Mouse (Mus musculus) neural tube, embryonic 11.5 days (tissue): ENCODE results near the gene Ugt1a5. TPM values are rescaled to one million over a fixed set of nuclear protein-coding genes. Genes with fewer than 3 reads are reported as not detected.

Experiments
- ATAC-seq: fragments of 200-750 bp; cut with Nextera tagmentation; 2 replicates; pipeline ENCODE4 v1.8.0; 2017; ENCODE audit warnings: moderate number of reproducible peaks, mild to moderate bottlenecking, moderate TSS enrichment, moderate library complexity; ENCODE audit not compliant: insufficient read depth, low FRiP score, low TSS enrichment
- DNase-seq: peaks from one replicate; pipeline ENCODE4 v3.0.0-alpha.2; 2015; ENCODE audit warnings: low spot score
- H3K27ac ChIP-seq: fragments of 300-500 bp; sonication (generic); 2 replicates; pipeline ENCODE4 v1.5.1; 2014; ENCODE audit warnings: low read depth, mild to moderate bottlenecking, low read length
- H3K27me3 ChIP-seq: fragments of 300-500 bp; sonication (generic); 2 replicates; pipeline ENCODE4 v1.6.1; 2014; ENCODE audit warnings: mild to moderate bottlenecking, low read length, mixed read lengths; ENCODE audit not compliant: control insufficient read depth, insufficient read depth
- H3K36me3 ChIP-seq: fragments of 300-500 bp; sonication (generic); 2 replicates; pipeline ENCODE4 v1.6.1; 2014; ENCODE audit warnings: mild to moderate bottlenecking, low read length, moderate library complexity, mixed read lengths; ENCODE audit not compliant: control insufficient read depth, insufficient read depth
- H3K4me1 ChIP-seq: fragments of 300-500 bp; sonication (generic); 2 replicates; pipeline ENCODE4 v1.6.1; 2014; ENCODE audit warnings: low read length, mixed read lengths; ENCODE audit not compliant: control insufficient read depth, insufficient read depth
- H3K4me2 ChIP-seq: fragments of 300-500 bp; sonication (generic); 2 replicates; pipeline ENCODE4 v1.6.1; 2014; ENCODE audit warnings: low read depth, mild to moderate bottlenecking, moderate library complexity
- H3K4me3 ChIP-seq: fragments of 300-500 bp; sonication (generic); 2 replicates; pipeline ENCODE4 v1.5.1; 2014; ENCODE audit warnings: low read depth, low read length
- H3K9ac ChIP-seq: fragments of 300-500 bp; sonication (generic); 2 replicates; pipeline ENCODE4 v1.6.1; 2014; ENCODE audit warnings: mild to moderate bottlenecking, low read length
- H3K9me3 ChIP-seq: fragments of 300-500 bp; sonication (generic); 2 replicates; pipeline ENCODE4 v1.6.1; 2016; ENCODE audit warnings: low read length; ENCODE audit not compliant: control insufficient read depth
- WGBS: fragments of 180-500 bp; shearing (Covaris S2); extraction: QIAGEN DNeasy Blood & Tissue Kit; methylation state at CpG from one replicate; pipeline ENCODE4 v1.1.7; 2014; 5-methylcytosine and 5-hydroxymethylcytosine counted together
- polyA plus RNA-seq: library from polyadenylated mRNA; unstranded; fragments of >200 nt; fragmentation: Nextera tagmentation; extraction: Ambion mirVana; gene quantifications from 2 replicates; pipeline ENCODE4 v1.2.1, GENCODE M21; 2014

Gene Ugt1a5
- polyA plus RNA-seq, 1 experiment from 2014 or later, result not detected

DNA sequence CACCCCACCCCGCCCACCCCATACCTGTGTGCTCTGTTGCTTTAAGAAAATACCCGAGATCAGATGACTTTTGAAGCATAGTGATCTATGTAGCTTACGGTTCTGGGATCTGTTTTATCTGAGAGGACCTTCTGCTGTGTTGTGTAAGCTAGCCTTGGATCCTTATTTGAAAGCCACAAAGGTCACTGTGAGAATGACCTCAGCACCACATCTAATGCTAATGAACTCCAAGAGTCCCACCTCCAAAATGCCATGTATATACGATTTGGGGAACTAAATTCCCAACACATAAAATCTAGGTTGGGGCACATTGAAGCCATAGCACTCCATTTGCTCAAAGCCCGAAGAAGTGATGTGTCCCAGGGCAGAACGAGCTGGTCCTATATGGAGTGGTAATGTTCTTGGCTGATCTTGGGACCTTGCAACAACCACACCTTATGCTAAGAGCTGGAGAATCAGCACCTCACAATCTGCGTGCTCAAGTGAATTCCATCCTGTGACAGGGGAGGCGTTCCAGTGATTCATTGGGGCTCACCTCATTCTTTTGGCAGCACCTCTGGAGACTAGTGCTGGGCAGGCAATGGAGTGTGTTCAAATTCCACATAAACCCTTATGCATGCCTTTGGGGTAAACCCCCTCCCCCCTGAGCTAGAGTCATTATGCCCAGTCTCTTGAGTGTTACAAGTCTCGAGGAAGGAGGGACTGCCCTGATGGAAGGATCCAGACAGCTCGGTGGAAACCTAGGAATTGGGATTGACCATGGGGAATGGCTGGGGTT lies 91.3 kb downstream of the Ugt1a5 start:
- no peak overlapping the region for H3K27ac ChIP-seq
- peaks cover 14% of the 10 kb centered on the region for H3K36me3 ChIP-seq
- H3K9ac ChIP-seq, result no peak overlapping the region
- H3K4me3 ChIP-seq, result no peak overlapping the region
- H3K4me1 ChIP-seq, result no peaks in the 10 kb centered on the region
- no peak for DNase-seq
- ATAC-seq, result no peak
- no peak overlapping the region for H3K4me2 ChIP-seq
- peaks cover 89% of the 10 kb centered on the region for H3K9me3 ChIP-seq
- H3K27me3 ChIP-seq, result no peaks in the 10 kb centered on the region
- 78% methylated on average over 10 of the region's 10 CpGs for WGBS

DNA sequence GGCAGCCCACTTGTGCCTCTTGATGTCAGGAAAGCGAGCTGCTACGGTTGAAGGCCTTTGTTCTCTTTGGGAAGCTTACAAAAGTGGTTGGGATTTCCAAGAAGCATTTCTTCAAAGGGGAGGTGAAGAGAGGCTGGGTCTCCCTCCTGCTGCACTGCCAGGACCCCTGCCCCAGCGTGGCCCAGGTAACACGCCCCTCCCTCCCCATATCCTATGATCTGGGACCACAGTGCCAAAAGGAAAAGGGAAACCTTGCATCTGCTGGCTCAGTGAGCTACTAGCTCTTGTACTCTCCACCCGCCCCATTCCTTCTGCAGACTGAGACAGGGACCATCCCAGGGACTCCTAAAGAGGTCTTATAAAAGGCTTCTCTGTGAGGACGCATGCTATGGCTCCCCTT lies 91.9 kb downstream of the Ugt1a5 start:
- H3K4me2 ChIP-seq, result no peak overlapping the region
- no peak overlapping the region for H3K4me3 ChIP-seq
- no peak for ATAC-seq
- no peaks in the 10 kb centered on the region for H3K4me1 ChIP-seq
- H3K27me3 ChIP-seq, result no peaks in the 10 kb centered on the region
- H3K27ac ChIP-seq, result no peak overlapping the region
- DNase-seq, result no peak
- H3K9me3 ChIP-seq, result peaks cover 83% of the 10 kb centered on the region
- H3K9ac ChIP-seq, result no peak overlapping the region
- peaks cover 20% of the 10 kb centered on the region for H3K36me3 ChIP-seq
- 77% methylated on average over 6 of the region's 6 CpGs for WGBS

DNA sequence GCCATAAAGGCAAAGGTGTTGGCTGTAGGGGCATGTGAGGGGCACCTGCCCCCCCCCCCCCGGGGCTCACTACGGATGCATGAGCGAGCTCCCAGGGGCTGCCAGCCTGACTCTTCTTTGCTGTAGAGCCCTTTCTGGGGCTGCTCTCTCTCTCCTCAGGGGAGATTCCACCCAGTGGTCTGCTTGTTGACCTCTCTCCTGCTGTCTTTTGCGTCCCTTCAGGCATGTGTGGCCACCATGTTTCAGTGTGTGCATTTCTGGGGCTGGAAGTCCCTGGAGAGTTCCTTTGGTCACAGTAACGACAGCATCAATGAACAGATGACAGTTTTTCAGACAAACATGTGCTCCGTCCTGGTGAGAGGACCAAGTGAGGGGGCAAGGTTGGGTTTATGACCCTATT lies 92.5 kb downstream of the Ugt1a5 start:
- ATAC-seq, result no peak
- Histone ChIP-seq H3K4me3 (no peak overlapping the region), H3K4me1 (no peaks in the 10 kb centered on the region), H3K9me3 (peaks cover 78% of the 10 kb centered on the region), H3K27me3 (no peaks in the 10 kb centered on the region), H3K36me3 (peaks cover 27% of the 10 kb centered on the region), H3K9ac (no peak overlapping the region), H3K4me2 (no peak overlapping the region), H3K27ac (no peak overlapping the region)
- 66% methylated on average over 6 of the region's 6 CpGs for WGBS
- DNase-seq, result no peak

DNA sequence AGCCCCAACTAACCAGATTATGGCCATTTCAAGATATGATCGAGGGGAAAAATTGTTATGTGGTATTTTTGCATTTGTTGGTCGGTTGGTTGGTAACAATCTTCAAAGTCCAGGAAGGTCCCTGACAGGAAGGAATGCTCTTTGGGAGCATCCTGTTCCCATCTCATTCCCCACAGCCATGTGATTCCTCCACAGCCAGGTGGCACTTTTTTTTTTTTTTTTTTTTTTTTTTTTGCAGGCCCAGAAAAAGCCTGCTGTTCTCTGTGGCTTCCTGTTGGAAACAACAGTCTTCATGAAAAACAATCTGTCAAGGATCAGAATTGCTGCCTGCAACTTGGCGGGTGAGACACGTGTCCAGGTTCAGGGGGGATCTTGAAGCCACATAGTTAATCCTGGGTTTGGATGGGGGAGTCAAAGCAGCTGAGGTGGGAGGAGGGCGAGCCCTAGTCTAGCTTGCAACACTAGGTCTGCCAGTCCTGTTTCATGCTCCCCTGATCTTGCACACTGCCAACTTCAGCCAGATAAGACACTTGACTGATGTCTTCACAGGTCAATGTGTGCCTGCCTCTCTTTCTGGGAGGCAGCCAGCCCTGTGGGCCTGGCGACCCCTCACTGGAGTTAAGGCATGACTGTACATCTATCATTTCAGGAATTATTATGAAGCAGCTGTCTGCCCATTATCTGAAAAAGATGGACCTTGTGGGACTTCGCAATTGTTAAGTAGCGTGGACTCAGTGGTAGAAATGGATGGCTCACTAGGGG lies 93.2 kb downstream of the Ugt1a5 start:
- Histone ChIP-seq H3K27ac (0 out of 2 replicates have a peak overlapping the region, but pooled peaks have one; percentile 0), H3K4me2 (no peak overlapping the region), H3K4me1 (no peaks in the 10 kb centered on the region), H3K27me3 (no peaks in the 10 kb centered on the region), H3K4me3 (no peak overlapping the region), H3K9me3 (peaks cover 78% of the 10 kb centered on the region), H3K36me3 (peaks cover 34% of the 10 kb centered on the region), H3K9ac (no peak overlapping the region)
- DNase-seq, result no peak
- ATAC-seq, result peak; percentile 2
- WGBS, result 77% methylated on average over 8 of the region's 8 CpGs

DNA sequence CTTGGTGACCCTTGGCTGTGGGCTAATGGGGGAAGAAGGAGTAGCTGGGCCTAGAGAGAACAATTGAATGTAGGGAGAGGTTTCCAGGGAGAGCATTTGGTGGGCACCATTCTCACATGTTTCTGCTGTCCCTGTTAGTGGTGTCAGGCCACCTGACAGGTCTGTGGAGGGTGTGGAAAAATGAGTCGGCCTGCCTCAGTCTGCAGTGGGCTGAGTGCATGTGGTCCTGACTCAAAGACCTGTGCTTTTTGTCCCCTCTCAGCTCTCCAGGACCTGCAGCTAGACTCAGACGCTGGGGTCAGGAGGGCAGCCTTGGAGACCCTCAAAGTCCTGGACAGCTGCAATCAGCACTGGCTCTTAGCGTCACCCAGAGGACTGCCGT lies 93.8 kb downstream of the Ugt1a5 start:
- DNase-seq (peak; percentile 63), ATAC-seq (peak; percentile 3; the same call in 1 of the 2 replicates)
- no peak overlapping the region for H3K4me3 ChIP-seq
- 76% methylated on average over 4 of the region's 4 CpGs for WGBS
- H3K27ac ChIP-seq, result 0 out of 2 replicates have a peak overlapping the region, but pooled peaks have one; percentile 0
- H3K4me2 ChIP-seq, result no peak overlapping the region
- no peaks in the 10 kb centered on the region for H3K4me1 ChIP-seq
- H3K9ac ChIP-seq, result no peak overlapping the region
- H3K36me3 ChIP-seq, result peaks cover 40% of the 10 kb centered on the region
- no peaks in the 10 kb centered on the region for H3K27me3 ChIP-seq
- H3K9me3 ChIP-seq, result peaks cover 76% of the 10 kb centered on the region

DNA sequence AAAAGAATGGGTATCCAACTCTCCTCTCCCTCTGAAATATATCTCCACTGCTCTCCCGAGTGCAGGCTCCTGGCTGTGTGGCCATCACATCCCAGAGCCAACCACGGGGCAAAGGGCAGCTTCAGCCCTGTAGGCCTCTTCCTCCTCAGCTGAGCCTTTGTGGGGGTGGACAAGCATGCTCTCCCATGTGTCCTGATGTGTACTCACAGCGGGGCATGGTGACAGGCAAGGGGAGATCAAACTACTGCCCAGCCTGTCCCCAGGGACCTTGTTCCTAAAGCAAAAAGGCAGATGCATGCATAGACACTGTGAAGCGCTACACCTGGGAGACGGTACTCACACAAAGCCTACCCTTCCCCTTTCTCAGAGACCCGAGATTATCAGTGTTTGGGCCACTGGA lies 94.3 kb downstream of the Ugt1a5 start:
- H3K4me3 ChIP-seq, result no peak overlapping the region
- no peak for DNase-seq
- no peak overlapping the region for H3K9ac ChIP-seq
- peaks cover 45% of the 10 kb centered on the region for H3K36me3 ChIP-seq
- H3K9me3 ChIP-seq, result peaks cover 76% of the 10 kb centered on the region
- H3K27ac ChIP-seq, result no peak overlapping the region
- H3K4me1 ChIP-seq, result no peaks in the 10 kb centered on the region
- peak; percentile 5 for ATAC-seq
- no peaks in the 10 kb centered on the region for H3K27me3 ChIP-seq
- WGBS, result 81% methylated on average over 6 of the region's 6 CpGs
- no peak overlapping the region for H3K4me2 ChIP-seq

GRCm38 (mm10) chr1:88260604-88261377 lies 95.0 kb downstream of the Ugt1a5 start:
- Histone ChIP-seq H3K9ac (no peak overlapping the region), H3K4me3 (no peak overlapping the region), H3K4me1 (no peaks in the 10 kb centered on the region), H3K4me2 (no peak overlapping the region), H3K36me3 (peaks cover 51% of the 10 kb centered on the region), H3K9me3 (peaks cover 76% of the 10 kb centered on the region), H3K27me3 (no peaks in the 10 kb centered on the region), H3K27ac (no peak overlapping the region)
- no peak for ATAC-seq
- DNase-seq, result no peak
- WGBS, result 86% methylated on average over 10 of the region's 10 CpGs

- DNase-seq (no peak), ATAC-seq (no peak)
- peaks cover 70% of the 10 kb centered on the region for H3K9me3 ChIP-seq
- H3K9ac ChIP-seq, result no peak overlapping the region
- H3K4me3 ChIP-seq, result no peak overlapping the region
- 86% methylated on average over 7 of the region's 7 CpGs for WGBS
- no peaks in the 10 kb centered on the region for H3K27me3 ChIP-seq
- peaks cover 61% of the 10 kb centered on the region for H3K36me3 ChIP-seq
- H3K27ac ChIP-seq, result no peak overlapping the region
- no peak overlapping the region for H3K4me2 ChIP-seq
- no peaks in the 10 kb centered on the region for H3K4me1 ChIP-seq
Observed at GRCm38 (mm10) chr1:88261706-88262105, 95.9 kb downstream of the Ugt1a5 start.
